10 mouse cellular contexts compared by ENCODE assay signal in genomic region chr2:174442460-174442859, GRCm38 (mm10). TPM values are rescaled to one million over a fixed set of nuclear protein-coding genes. Genes with fewer than 3 reads are reported as not detected.
DNase-seq lines count a peak whose midpoint lies in the region; ATAC-seq and TF ChIP-seq lines count a peak whose summit lies in the region.
"Had no signal": no experiment of that assay in that cellular context is flagged by ENCODE, and none has a peak within 500 bp of the region (broad histone marks: within the 10 kb centered on the region; RNA-seq: fewer than 3 reads in every experiment).

No protein-coding gene starts in this region.

- no peak for ATAC-seq in lung, embryonic 14.5 days (ENCODE audit: insufficient read depth)
- ATAC-seq in activated CD4-positive, CD25-positive, alpha-beta regulatory T cell, adult 4 months: peak; percentile 20

- H3K27me3 ChIP-seq in lung, embryonic 14.5 days (ENCODE audit: insufficient read depth, low read length): no peaks in the 10 kb centered on the region
- H3K27me3 ChIP-seq in splenic B cell, adult 2 months (ENCODE audit: control insufficient read depth, insufficient read depth, low read length, poor library complexity, severe bottlenecking): no peaks in the 10 kb centered on the region

- no peak for TF ChIP-seq CTCF in lung, embryonic 14.5 days (IDR thresholded peaks at IDR 0.05; ENCODE audit: low read depth)

- H3K36me3 ChIP-seq in lung, embryonic 14.5 days (ENCODE audit: insufficient read depth): no peaks in the 10 kb centered on the region
- no peaks in the 10 kb centered on the region for H3K36me3 ChIP-seq in splenic B cell, adult 2 months (ENCODE audit: control insufficient read depth, insufficient read depth, low read length, poor library complexity, severe bottlenecking)

- 53% methylated on average over 9 of the region's 9 CpGs for WGBS in lung, embryonic 14.5 days

- no peak overlapping the region for H3K4me3 ChIP-seq in lung, embryonic 14.5 days (ENCODE audit: low read depth, low read length)
- H3K4me3 ChIP-seq: erythroblast, embryonic 14.5 days had no signal

- no peak overlapping the region for H3K4me2 ChIP-seq in lung, embryonic 14.5 days

- peaks cover 28% of the 10 kb centered on the region for H3K4me1 ChIP-seq in lung, embryonic 14.5 days (ENCODE audit: insufficient read depth)

- no peaks in the 10 kb centered on the region for H3K9me3 ChIP-seq in lung, embryonic 14.5 days (ENCODE audit: low read depth, low read length)

- DNase-seq in lung, embryonic 14.5 days: no peak
- no peak for DNase-seq in lung, postnatal 14 days
- peak; percentile 24 for DNase-seq in heart, postnatal 4 days
- DNase-seq in splenic B cell, adult 2 months (ENCODE audit: low read depth, low spot score): peak; percentile 69
- DNase-seq in cerebellum, postnatal 14 days: no peak
- DNase-seq in kidney, postnatal 14 days: no peak
- DNase-seq: layer of hippocampus, adult 9-11 months; right cerebral cortex, postnatal 14 days had no signal

- H3K9ac ChIP-seq in lung, embryonic 14.5 days: no peak overlapping the region

- H3K27ac ChIP-seq in lung, embryonic 14.5 days (ENCODE audit: low read depth): peak overlapping the region; percentile 79

RNA-seq across cellular contexts. Expression of gene Ctsz, which starts 3.6 kb away (rescaled TPM):
- polyA plus RNA-seq in lung, embryonic 14.5 days (2014; fragmentation: Nextera tagmentation; extraction: Ambion mirVana): 172 and 179 TPM in 2 replicates
- polyA plus RNA-seq in activated CD4-positive, CD25-positive, alpha-beta regulatory T cell, adult 4 months (2017; shearing (Covaris generic)): 100 to 1,000 TPM in 1 of 2 experiments, 10 to 100 TPM in 1; 84.4 to 120 TPM
- total RNA-seq in heart, postnatal 4 days (2021): 10 to 100 TPM; 49.4 to 50.2 TPM

RNA-seq across cellular contexts. Expression of gene Tubb1, which starts 8.0 kb away (rescaled TPM):
- polyA plus RNA-seq in lung, embryonic 14.5 days (2014; fragmentation: Nextera tagmentation; extraction: Ambion mirVana): 7.2 and 10.0 TPM in 2 replicates
- polyA plus RNA-seq in activated CD4-positive, CD25-positive, alpha-beta regulatory T cell, adult 4 months (2017; shearing (Covaris generic)): under 1 TPM in 1 of 2 experiments, not detected in 1; 0.34 TPM
- total RNA-seq in heart, postnatal 4 days (2021): 1 to 10 TPM; 1.3 to 1.7 TPM

RNA-seq across cellular contexts. Expression of gene Atp5e, which starts 21.4 kb away (rescaled TPM):
- 838 and 911 TPM in 2 replicates for polyA plus RNA-seq in lung, embryonic 14.5 days (2014; fragmentation: Nextera tagmentation; extraction: Ambion mirVana)
- 100 to 1,000 TPM; 705 to 752 TPM for polyA plus RNA-seq in activated CD4-positive, CD25-positive, alpha-beta regulatory T cell, adult 4 months (2017; shearing (Covaris generic))
- total RNA-seq in heart, postnatal 4 days (2021): 1,000 to 10,000 TPM in 1 of 2 experiments, 100 to 1,000 TPM in 1; 968 to 1,079 TPM

RNA-seq across cellular contexts. Expression of gene Nelfcd, which starts 26.9 kb away (rescaled TPM):
- 143 and 144 TPM in 2 replicates for polyA plus RNA-seq in lung, embryonic 14.5 days (2014; fragmentation: Nextera tagmentation; extraction: Ambion mirVana)
- 10 to 100 TPM; 43.5 to 65.3 TPM for polyA plus RNA-seq in activated CD4-positive, CD25-positive, alpha-beta regulatory T cell, adult 4 months (2017; shearing (Covaris generic))
- 10 to 100 TPM; 50.5 to 56.3 TPM for total RNA-seq in heart, postnatal 4 days (2021)

RNA-seq across cellular contexts. Expression of gene Prelid3b, which starts 30.4 kb away (rescaled TPM):
- 116 and 117 TPM in 2 replicates for polyA plus RNA-seq in lung, embryonic 14.5 days (2014; fragmentation: Nextera tagmentation; extraction: Ambion mirVana)
- polyA plus RNA-seq in activated CD4-positive, CD25-positive, alpha-beta regulatory T cell, adult 4 months (2017; shearing (Covaris generic)): 10 to 100 TPM; 81.2 to 90.9 TPM
- total RNA-seq in heart, postnatal 4 days (2021): 100 to 1,000 TPM in 1 of 2 experiments, 10 to 100 TPM in 1; 96.7 to 106 TPM

Comparison
In these comparisons a context has a peak if more than half of its experiments do, and no peak if none do; other contexts are left out.
1. DNase-seq: peak in heart, postnatal 4 days (single experiment) and splenic B cell, adult 2 months (single experiment); none in lung, embryonic 14.5 days (single experiment), lung, postnatal 14 days (single experiment), cerebellum, postnatal 14 days (0 of 2) and kidney, postnatal 14 days (single experiment).